Mouse (Mus musculus): ENCODE data around the gene Gm20075. TPM values are rescaled to one million over a fixed set of nuclear protein-coding genes. Genes with fewer than 3 reads are reported as not detected.
"Not testable (repeated sequence)": the region's sequence is repeated elsewhere in the genome, so short reads cannot be mapped to it uniquely, and the experiment has no call there.

Gene Gm20075
- polyA plus RNA-seq, 1 experiment = not detected

- no peak for TF ChIP-seq POLR2A (IDR thresholded peaks at IDR 0.05; ENCODE audit: low read depth, low read length)
- TF ChIP-seq CTCF (IDR thresholded peaks at IDR 0.05; ENCODE audit: extremely low read depth, insufficient read length, insufficient replicate concordance, low read depth, low read length) = no peak
- Histone ChIP-seq H3K4me1 (ENCODE audit: control insufficient read depth, insufficient read depth, insufficient read length, low read length) (no peaks in the 10 kb centered on the region), H3K27me3 (ENCODE audit: control insufficient read depth, insufficient read depth, low read length) (no peaks in the 10 kb centered on the region), H3K36me3 (ENCODE audit: control insufficient read depth, insufficient read depth, low read length) (no peaks in the 10 kb centered on the region), H3K27ac (ENCODE audit: insufficient read depth, low read depth, low read length) (no peak overlapping the region), H3K4me3 (ENCODE audit: low read depth, low read length) (no peak overlapping the region)
- WGBS = 65% methylated on average over 7 of the region's 7 CpGs
These were observed 4.6 kb upstream of the Gm20075 start for GRCm38 (mm10) chr13:96085581-96086302.

- H3K4me3 ChIP-seq (ENCODE audit: low read depth, low read length); H3K4me1 ChIP-seq (ENCODE audit: control insufficient read depth, insufficient read depth, insufficient read length, low read length); H3K27me3 ChIP-seq (ENCODE audit: control insufficient read depth, insufficient read depth, low read length); H3K27ac ChIP-seq (ENCODE audit: insufficient read depth, low read depth, low read length); H3K36me3 ChIP-seq (ENCODE audit: control insufficient read depth, insufficient read depth, low read length): not testable (repeated sequence)
- 81% methylated on average over 1 of the region's 1 CpGs for WGBS
These were observed 578 bp upstream of the Gm20075 start, which contains the start of gene Gm17190 for GRCm38 (mm10) chr13:96081754-96082153. Gm17190 (plus strand) TSS chr13:96082054.

DNA sequence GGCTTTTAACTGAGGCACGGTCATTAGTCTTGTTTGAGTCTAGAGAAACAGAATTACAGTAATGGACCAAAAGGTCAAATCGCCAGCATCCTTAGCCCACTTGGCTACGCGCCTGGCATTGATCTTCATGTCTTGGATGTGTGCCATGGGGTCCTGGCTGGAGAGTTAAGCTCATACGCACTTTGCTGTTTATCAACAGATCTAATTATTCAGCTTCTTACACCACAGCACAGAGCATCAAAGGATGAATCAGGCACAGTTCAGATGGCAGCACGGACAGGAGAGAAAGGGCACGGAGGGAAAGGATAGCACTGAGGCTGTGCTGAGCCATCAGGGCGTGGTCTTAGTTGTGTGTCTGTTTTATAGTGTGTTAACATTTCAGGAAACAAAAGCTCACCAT, 7.6 kb downstream of the Gm20075 start:
- 33% methylated on average over 8 of the region's 8 CpGs for WGBS
- TF ChIP-seq CTCF (IDR thresholded peaks at IDR 0.05; ENCODE audit: extremely low read depth, insufficient read length, insufficient replicate concordance, low read depth, low read length) (no peak), POLR2A (IDR thresholded peaks at IDR 0.05; ENCODE audit: low read depth, low read length) (no peak)
- Histone ChIP-seq H3K4me3 (ENCODE audit: low read depth, low read length) (no peak overlapping the region), H3K27ac (ENCODE audit: insufficient read depth, low read depth, low read length) (no peak overlapping the region), H3K27me3 (ENCODE audit: control insufficient read depth, insufficient read depth, low read length) (no peaks in the 10 kb centered on the region), H3K4me1 (ENCODE audit: control insufficient read depth, insufficient read depth, insufficient read length, low read length) (0 out of 2 replicates have a peak, but pooled peaks cover 2% of the 10 kb centered on the region), H3K36me3 (ENCODE audit: control insufficient read depth, insufficient read depth, low read length) (no peaks in the 10 kb centered on the region)

DNA sequence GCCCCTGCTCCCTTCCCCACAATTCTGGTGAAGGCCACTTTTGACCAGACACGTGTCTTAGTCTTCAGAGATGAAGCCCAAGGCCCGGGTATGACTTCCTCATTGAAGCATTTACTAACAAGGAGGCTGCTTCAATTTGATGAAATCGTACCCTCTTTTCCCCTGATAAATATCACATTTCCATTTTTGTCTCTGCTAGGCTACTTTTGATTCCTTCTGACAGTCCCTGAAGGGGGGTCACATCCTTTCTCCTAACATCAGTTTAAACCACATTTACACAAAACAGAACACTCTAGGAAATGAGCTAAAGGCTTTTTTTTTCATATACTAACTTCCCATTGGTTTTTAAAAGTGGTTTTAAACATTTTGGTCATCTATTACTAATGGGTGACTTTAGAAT, 28.4 kb downstream of the Gm20075 start:
- 0 out of 2 replicates have a peak, but pooled peaks cover 3% of the 10 kb centered on the region for H3K27me3 ChIP-seq (ENCODE audit: control insufficient read depth, insufficient read depth, low read length)
- H3K4me1 ChIP-seq (ENCODE audit: control insufficient read depth, insufficient read depth, insufficient read length, low read length) = no peaks in the 10 kb centered on the region
- no peaks in the 10 kb centered on the region for H3K36me3 ChIP-seq (ENCODE audit: control insufficient read depth, insufficient read depth, low read length)
- TF ChIP-seq POLR2A (IDR thresholded peaks at IDR 0.05; ENCODE audit: low read depth, low read length) (no peak), CTCF (IDR thresholded peaks at IDR 0.05; ENCODE audit: extremely low read depth, insufficient read length, insufficient replicate concordance, low read depth, low read length) (no peak)
- no peak overlapping the region for H3K27ac ChIP-seq (ENCODE audit: insufficient read depth, low read depth, low read length)
- WGBS = 79% methylated on average over 3 of the region's 3 CpGs
- no peak overlapping the region for H3K4me3 ChIP-seq (ENCODE audit: low read depth, low read length)

- no peak overlapping the region for H3K27ac ChIP-seq (ENCODE audit: insufficient read depth, low read depth, low read length)
- no peaks in the 10 kb centered on the region for H3K36me3 ChIP-seq (ENCODE audit: control insufficient read depth, insufficient read depth, low read length)
- no peaks in the 10 kb centered on the region for H3K4me1 ChIP-seq (ENCODE audit: control insufficient read depth, insufficient read depth, insufficient read length, low read length)
- TF ChIP-seq POLR2A (IDR thresholded peaks at IDR 0.05; ENCODE audit: low read depth, low read length) = no peak
- TF ChIP-seq CTCF (IDR thresholded peaks at IDR 0.05; ENCODE audit: extremely low read depth, insufficient read length, insufficient replicate concordance, low read depth, low read length) = no peak
- WGBS = 52% methylated on average over 5 of the region's 5 CpGs
- H3K4me3 ChIP-seq (ENCODE audit: low read depth, low read length) = no peak overlapping the region
- H3K27me3 ChIP-seq (ENCODE audit: control insufficient read depth, insufficient read depth, low read length) = 0 out of 2 replicates have a peak, but pooled peaks cover under 1% of the 10 kb centered on the region
These were observed 35.8 kb downstream of the Gm20075 start for GRCm38 (mm10) chr13:96045396-96045795.

DNA sequence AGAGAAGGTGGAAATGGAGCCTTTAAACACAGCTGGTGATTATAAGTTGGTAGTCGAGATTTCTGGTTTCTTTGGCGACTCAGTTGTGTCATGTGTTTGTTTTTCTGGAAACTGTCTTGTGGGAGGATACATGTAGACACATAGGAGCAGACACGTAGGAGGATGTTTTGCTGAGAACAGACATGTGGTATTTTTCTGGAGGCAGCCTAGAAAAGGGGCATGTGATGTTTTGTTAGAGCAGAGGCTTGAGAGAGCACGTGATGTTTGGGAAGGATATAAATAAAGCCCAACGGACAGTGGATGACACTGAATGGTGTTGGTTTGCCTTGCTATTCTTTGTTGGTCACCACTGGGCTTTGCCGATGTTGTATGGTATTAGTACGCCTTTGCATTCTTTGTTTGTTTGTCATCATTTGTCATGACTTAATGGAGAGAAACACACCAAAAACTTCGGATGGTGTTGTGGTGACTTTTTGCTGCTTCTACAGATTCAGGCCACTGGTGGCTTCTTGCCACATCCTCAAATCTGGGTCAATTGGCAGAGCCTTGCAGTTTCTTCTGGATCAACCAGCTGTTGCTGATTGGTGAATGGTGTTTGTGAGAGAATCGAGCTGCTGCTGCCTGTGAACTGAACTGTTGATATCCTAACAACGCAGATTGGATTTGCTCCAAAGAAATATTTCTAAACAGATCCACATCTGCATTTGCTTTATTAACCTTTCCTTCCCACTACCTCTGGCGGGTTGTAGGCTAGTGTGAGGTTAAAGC, 40.7 kb downstream of the Gm20075 start:
- H3K27ac ChIP-seq (ENCODE audit: insufficient read depth, low read depth, low read length) = no peak overlapping the region
- H3K27me3 ChIP-seq (ENCODE audit: control insufficient read depth, insufficient read depth, low read length) = no peaks in the 10 kb centered on the region
- no peaks in the 10 kb centered on the region for H3K4me1 ChIP-seq (ENCODE audit: control insufficient read depth, insufficient read depth, insufficient read length, low read length)
- no peak for TF ChIP-seq CTCF (IDR thresholded peaks at IDR 0.05; ENCODE audit: extremely low read depth, insufficient read length, insufficient replicate concordance, low read depth, low read length)
- no peak for TF ChIP-seq POLR2A (IDR thresholded peaks at IDR 0.05; ENCODE audit: low read depth, low read length)
- H3K4me3 ChIP-seq (ENCODE audit: low read depth, low read length) = no peak overlapping the region
- no peaks in the 10 kb centered on the region for H3K36me3 ChIP-seq (ENCODE audit: control insufficient read depth, insufficient read depth, low read length)
- WGBS = 73% methylated on average over 11 of the region's 11 CpGs

DNA sequence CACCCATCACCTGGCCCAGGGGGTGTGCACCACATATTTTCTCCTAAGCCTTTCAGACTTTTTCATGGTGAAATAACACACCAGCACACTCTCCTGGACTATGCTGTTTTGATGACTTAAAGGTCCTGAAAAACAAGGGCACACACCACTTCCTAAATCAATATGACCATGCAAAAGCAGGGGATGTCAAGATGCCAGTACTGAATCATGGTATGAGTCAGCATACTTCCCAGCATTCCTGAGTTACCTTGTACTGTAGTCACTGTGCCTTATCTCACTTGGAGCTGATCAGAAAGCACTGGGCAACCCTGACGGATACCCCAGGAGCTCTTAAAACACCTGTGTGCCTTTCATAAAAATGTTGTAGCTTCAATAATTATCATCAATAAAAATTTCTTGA, 41.6 kb downstream of the Gm20075 start:
- Histone ChIP-seq H3K36me3 (ENCODE audit: control insufficient read depth, insufficient read depth, low read length) (no peaks in the 10 kb centered on the region), H3K4me1 (ENCODE audit: control insufficient read depth, insufficient read depth, insufficient read length, low read length) (no peaks in the 10 kb centered on the region), H3K4me3 (ENCODE audit: low read depth, low read length) (no peak overlapping the region), H3K27ac (ENCODE audit: insufficient read depth, low read depth, low read length) (no peak overlapping the region), H3K27me3 (ENCODE audit: control insufficient read depth, insufficient read depth, low read length) (no peaks in the 10 kb centered on the region)
- no peak for TF ChIP-seq CTCF (IDR thresholded peaks at IDR 0.05; ENCODE audit: extremely low read depth, insufficient read length, insufficient replicate concordance, low read depth, low read length)
- TF ChIP-seq POLR2A (IDR thresholded peaks at IDR 0.05; ENCODE audit: low read depth, low read length) = no peak
- 33% methylated on average over 1 of the region's 1 CpGs for WGBS

Data from small intestine, adult 2 months (tissue).